Mouse (Mus musculus): ENCODE results near the gene Pheta1.

DNA sequence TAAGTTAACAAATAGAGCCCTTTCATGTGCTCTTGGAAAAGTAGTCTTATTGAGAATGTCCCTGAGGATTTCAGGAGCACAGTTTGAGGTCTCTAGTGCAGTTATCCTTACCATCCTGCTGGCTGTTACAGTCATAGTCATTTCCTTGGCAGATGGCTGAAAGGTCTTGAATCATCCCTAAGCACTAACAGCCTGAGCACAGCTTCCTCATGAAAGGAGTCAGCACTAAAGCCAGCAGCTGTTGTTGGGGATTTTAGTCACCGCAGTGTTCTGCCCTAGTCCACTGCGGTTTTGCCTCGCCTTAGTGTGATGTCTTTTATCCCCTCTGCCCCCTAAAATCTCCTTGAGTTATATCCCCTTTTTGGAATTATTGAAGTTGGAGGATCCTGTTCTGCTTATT, 41.6 kb upstream of the Pheta1 start:
- TF ChIP-seq CTCF (IDR thresholded peaks at IDR 0.05; ENCODE audit: extremely low read depth, insufficient read length, insufficient replicate concordance, low read depth, low read length) (no peak), POLR2A (IDR thresholded peaks at IDR 0.05; ENCODE audit: low read depth, low read length) (no peak)
